Comparison of ENCODE assay signal across 30 mouse cellular contexts in genomic region chr1:159998349-159998748, GRCm38 (mm10). TPM values are rescaled to one million over a fixed set of nuclear protein-coding genes. Genes with fewer than 3 reads are reported as not detected.
DNase-seq lines count a peak whose midpoint lies in the region; ATAC-seq and TF ChIP-seq lines count a peak whose summit lies in the region.
"Had no signal": no experiment of that assay in that cellular context is flagged by ENCODE, and none has a peak within 500 bp of the region (broad histone marks: within the 10 kb centered on the region; RNA-seq: fewer than 3 reads in every experiment).

No protein-coding gene starts in this region.

- TF ChIP-seq RAD21 in CH12.LX (IDR thresholded peaks at IDR 0.05; ENCODE audit: low read depth, low read length) = peak; percentile 61

- no peaks in the 10 kb centered on the region for H3K36me3 ChIP-seq in heart, embryonic 11.5 days (ENCODE audit: control insufficient read depth, insufficient read depth, low read length)
- H3K36me3 ChIP-seq in CH12.LX (replicated peaks in 1 of 2; ENCODE audit: control insufficient read depth in 1 of 2, insufficient read depth in 1 of 2, low read length in 1 of 2) = no peaks in the 10 kb centered on the region
- H3K36me3 ChIP-seq: embryonic facial prominence, embryonic 10.5 days; embryonic facial prominence, embryonic 15.5 days; forebrain, embryonic 12.5 days; heart, embryonic 12.5 days; limb, embryonic 10.5 days; limb, embryonic 15.5 days; midbrain, embryonic 13.5 days; neural tube, embryonic 13.5 days; stomach, embryonic 15.5 days had no signal

- WGBS in heart, embryonic 11.5 days (ENCODE audit: insufficient replicate concordance) = 47% methylated on average over 1 of the region's 1 CpGs

- DNase-seq in heart, adult 11 months = peak; percentile 65
- peak; percentile 5 for DNase-seq in lung, postnatal 25 days (ENCODE audit: low spot score)
- DNase-seq in lung, postnatal 36 days = no peak
- peak; percentile 60 for DNase-seq in CH12.LX (ENCODE audit: extremely low read depth)
- no peak for DNase-seq in kidney, adult 18-20 months
- DNase-seq in cerebellum, postnatal 25 days = no peak
- DNase-seq: adrenal gland, postnatal 10 days; cerebellum, adult 9-11 months; gastrocnemius, postnatal 10 days; kidney, adult 2 months; kidney, postnatal 36 days; lung, embryonic 14.5 days; lung, postnatal 14 days; retina, postnatal 1 day; right cerebral cortex, postnatal 14 days had no signal

- H3K27ac ChIP-seq in heart, embryonic 11.5 days (ENCODE audit: low read depth, low read length) = no peak overlapping the region
- H3K27ac ChIP-seq in CH12.LX (ENCODE audit: insufficient read depth, low read depth) = no peak overlapping the region
- H3K27ac ChIP-seq: embryonic facial prominence, embryonic 10.5 days; embryonic facial prominence, embryonic 15.5 days; forebrain, embryonic 12.5 days; hindbrain, embryonic 14.5 days; limb, embryonic 10.5 days; limb, embryonic 15.5 days; liver, embryonic 14.5 days; midbrain, embryonic 13.5 days; neural tube, embryonic 13.5 days; stomach, embryonic 15.5 days had no signal

- H3K79me2 ChIP-seq in CH12.LX (replicated peaks; ENCODE audit: control insufficient read depth, extremely low read depth, insufficient read depth, poor library complexity, severe bottlenecking) = no peaks in the 10 kb centered on the region

- peak; percentile 51; the same call in 1 of the 2 replicates for TF ChIP-seq EP300 in CH12.LX (IDR thresholded peaks at IDR 0.05; ENCODE audit: low read length)

- dilution Hi-C loops in CH12.LX (cut with MboI; ENCODE audit: extremely low pct_ligation_motif_present, extremely low pct_unique_long_range_greater_than_20kb, low sequenced_read_pairs) = no loop called here

- H3K9me3 ChIP-seq in heart, embryonic 11.5 days (replicated peaks; ENCODE audit: control insufficient read depth, low read length) = no peaks in the 10 kb centered on the region
- no peaks in the 10 kb centered on the region for H3K9me3 ChIP-seq in CH12.LX (replicated peaks; ENCODE audit: low read length)
- H3K9me3 ChIP-seq: embryonic facial prominence, embryonic 10.5 days; embryonic facial prominence, embryonic 15.5 days; forebrain, embryonic 12.5 days; heart, embryonic 12.5 days; limb, embryonic 10.5 days; limb, embryonic 15.5 days; midbrain, embryonic 13.5 days; neural tube, embryonic 13.5 days; stomach, embryonic 15.5 days had no signal

- H3K9ac ChIP-seq in heart, embryonic 11.5 days (ENCODE audit: low read depth, low read length) = no peak overlapping the region
- no peak overlapping the region for H3K9ac ChIP-seq in CH12.LX (ENCODE audit: insufficient read depth, low read depth)
- H3K9ac ChIP-seq: embryonic facial prominence, embryonic 15.5 days; forebrain, embryonic 12.5 days; heart, embryonic 12.5 days; hindbrain, embryonic 14.5 days; limb, embryonic 15.5 days; liver, embryonic 14.5 days; lung, embryonic 14.5 days; midbrain, embryonic 13.5 days; neural tube, embryonic 13.5 days; stomach, embryonic 15.5 days had no signal

- no peaks in the 10 kb centered on the region for H3K27me3 ChIP-seq in heart, embryonic 11.5 days (ENCODE audit: control insufficient read depth, insufficient read depth, low read length)
- H3K27me3 ChIP-seq in CH12.LX (replicated peaks) = no peaks in the 10 kb centered on the region
- H3K27me3 ChIP-seq: embryonic facial prominence, embryonic 15.5 days; forebrain, embryonic 12.5 days; heart, embryonic 12.5 days; limb, embryonic 15.5 days; midbrain, embryonic 13.5 days; neural tube, embryonic 13.5 days; Patski; stomach, embryonic 15.5 days had no signal

- no peaks in the 10 kb centered on the region for H3K4me1 ChIP-seq in heart, embryonic 11.5 days (ENCODE audit: control insufficient read depth, insufficient read depth, low read length)
- H3K4me1 ChIP-seq in CH12.LX (ENCODE audit: control insufficient read depth in 1 of 2, insufficient read depth in 2 of 2) = peaks cover 18 to 56% of the 10 kb centered on the region in 2 experiments
- H3K4me1 ChIP-seq: embryonic facial prominence, embryonic 10.5 days; embryonic facial prominence, embryonic 15.5 days; forebrain, embryonic 12.5 days; heart, embryonic 12.5 days; limb, embryonic 10.5 days; limb, embryonic 15.5 days; midbrain, embryonic 13.5 days; neural tube, embryonic 13.5 days; stomach, embryonic 15.5 days had no signal

- no peak overlapping the region for H3K4me2 ChIP-seq in heart, embryonic 11.5 days
- no peak overlapping the region for H3K4me2 ChIP-seq in CH12.LX (ENCODE audit: insufficient read depth, low read depth, poor library complexity, severe bottlenecking)
- H3K4me2 ChIP-seq: embryonic facial prominence, embryonic 15.5 days; forebrain, embryonic 12.5 days; heart, embryonic 12.5 days; hindbrain, embryonic 14.5 days; limb, embryonic 15.5 days; lung, embryonic 14.5 days; midbrain, embryonic 13.5 days; neural tube, embryonic 13.5 days; stomach, embryonic 15.5 days had no signal

- in situ Hi-C loops in CH12.LX (cut with MboI; ENCODE audit: low pct_ligation_motif_present, low pct_unique_long_range_greater_than_20kb, low sequenced_read_pairs) = loop anchor here (5.0 kb wide), 1 partner anchor 59 kb away; no protein-coding TSS in a partner anchor

- ATAC-seq in heart, embryonic 11.5 days (replicated peaks; ENCODE audit: insufficient number of reproducible peaks, low FRiP score, low TSS enrichment) = no peak
- ATAC-seq in neutrophil, adult 5-6 weeks (ENCODE audit: extremely low read depth, insufficient number of reproducible peaks, low FRiP score, poor library complexity, severe bottlenecking) = peak; percentile 63
- ATAC-seq: midbrain, embryonic 13.5 days; Patski had no signal

- TF ChIP-seq POLR2A in CH12.LX (IDR thresholded peaks at IDR 0.05; ENCODE audit: low read depth, low read length) = no peak

- no peak overlapping the region for H3K4me3 ChIP-seq in heart, embryonic 11.5 days (ENCODE audit: low read depth, low read length)
- H3K4me3 ChIP-seq in CH12.LX (replicated peaks in 1 of 3; ENCODE audit: low read depth in 2 of 3, low read length in 2 of 3, poor library complexity in 1 of 3) = peak overlapping the region in 1 of 3 experiments; percentile 29
- H3K4me3 ChIP-seq: embryonic facial prominence, embryonic 10.5 days; embryonic facial prominence, embryonic 15.5 days; forebrain, embryonic 12.5 days; heart, embryonic 12.5 days; limb, embryonic 10.5 days; limb, embryonic 15.5 days; midbrain, embryonic 13.5 days; neural tube, embryonic 13.5 days; stomach, embryonic 15.5 days had no signal

- peak in 1 of 2 experiments; percentile 71; a peak in 2 of 4 replicates for TF ChIP-seq CTCF in CH12.LX (conservative IDR thresholded peaks at IDR 0.05 in 1 of 2, IDR thresholded peaks at IDR 0.05 in 1 of 2; ENCODE audit: low read depth in 2 of 2, low read length in 2 of 2)

TF ChIP-seq in CH12.LX, 34 proteins besides CTCF, POLR2A, EP300 and RAD21:
- TF ChIP-seq MYC (IDR thresholded peaks at IDR 0.05; ENCODE audit: low read depth, low read length) = peak; percentile 92
- no peak for TF ChIP-seq TCF12 (IDR thresholded peaks at IDR 0.05; ENCODE audit: low read depth, low read length)
- TF ChIP-seq JUN (IDR thresholded peaks at IDR 0.05; ENCODE audit: insufficient read depth, low read depth, low read length) = no peak
- peak; percentile 78 for TF ChIP-seq MAX (IDR thresholded peaks at IDR 0.05; ENCODE audit: low read length)
- peak; percentile 77 for TF ChIP-seq SMC3 (IDR thresholded peaks at IDR 0.05; ENCODE audit: low read depth, low read length)
- TF ChIP-seq ZNF384 (IDR thresholded peaks at IDR 0.05; ENCODE audit: low read depth, low read length) = no peak
- TF ChIP-seq TBP (conservative IDR thresholded peaks at IDR 0.05; ENCODE audit: low read depth, low read length) = peak; percentile 66; the same call in 1 of the 2 replicates
- TF ChIP-seq BHLHE40 (IDR thresholded peaks at IDR 0.05; ENCODE audit: low read depth, low read length) = peak; percentile 26; the same call in 1 of the 2 replicates
- peak; percentile 32; the same call in 1 of the 2 replicates for TF ChIP-seq MXI1 (IDR thresholded peaks at IDR 0.05; ENCODE audit: low read depth, low read length)
- no peak for TF ChIP-seq KAT2A (IDR thresholded peaks at IDR 0.05; ENCODE audit: insufficient replicate concordance, low read length)
- TF ChIP-seq USF2 (conservative IDR thresholded peaks at IDR 0.05; ENCODE audit: low read depth, low read length) = no peak
- TF ChIP-seq E2F4 (IDR thresholded peaks at IDR 0.05; ENCODE audit: insufficient replicate concordance, low read depth, low read length) = no peak
- peak; percentile 43; the same call in 1 of the 2 replicates for TF ChIP-seq IRF4 (IDR thresholded peaks at IDR 0.05; ENCODE audit: low read depth, low read length)

RNA-seq across cellular contexts. Expression of gene 4930523C07Rik, which starts 45.8 kb away (rescaled TPM):
- 13.3 and 15.0 TPM in 2 replicates for polyA plus RNA-seq in heart, embryonic 11.5 days (2014; fragmentation: Nextera tagmentation; extraction: Ambion mirVana)
- total RNA-seq in CH12.LX (2012; rRNA removed) (13.1 and 16.6 TPM in 2 replicates), CH12.LX (2014; rRNA removed) (15.3 and 18.0 TPM in 2 replicates)
- 24.4 and 28.2 TPM in 2 replicates for polyA plus RNA-seq in CH12.LX (2012; ENCODE audit: insufficient read length, low read depth)
- 279 and 337 TPM in 2 replicates for total RNA-seq in neutrophil, adult 5-6 weeks (2017)
- total RNA-seq: MEL had no signal

Comparison
In these comparisons a context has a peak if more than half of its experiments do, and no peak if none do; other contexts are left out.
1. DNase-seq: peak in heart, adult 11 months (single experiment), lung, postnatal 25 days (single experiment) and CH12.LX (single experiment); none in lung, postnatal 36 days (single experiment), kidney, adult 18-20 months (single experiment) and cerebellum, postnatal 25 days (0 of 2).
2. RNA of gene 4930523C07Rik, which starts 45.8 kb away (total RNA-seq): 279 to 337 TPM in neutrophil, adult 5-6 weeks; 13.1 to 18.0 TPM in CH12.LX; every median in the first group is over 10 times any median in the second.